In the genomic region with DNA sequence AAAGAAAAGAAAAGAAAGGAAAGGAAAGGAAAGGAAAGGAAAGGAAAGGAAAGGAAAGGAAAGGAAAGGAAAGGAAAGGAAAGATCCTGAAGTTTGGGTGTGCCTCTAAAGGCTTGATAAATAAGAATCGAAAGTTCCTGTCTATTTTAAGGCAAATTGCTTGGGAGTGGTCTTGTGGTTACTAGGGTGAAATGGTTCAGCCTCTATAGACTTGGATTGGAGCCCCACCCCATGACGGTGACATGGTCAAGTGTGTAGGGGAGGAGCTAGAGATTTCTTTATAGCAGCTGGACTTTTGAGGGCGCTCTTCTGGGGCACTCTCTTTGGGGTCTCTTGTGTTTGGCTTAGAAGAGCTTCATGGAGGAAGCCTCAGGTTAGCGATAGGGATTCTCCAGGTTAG, we compare ENCODE assay signal across 22 mouse cellular contexts. TPM values are rescaled to one million over a fixed set of nuclear protein-coding genes. Genes with fewer than 3 reads are reported as not detected.
"Had no signal": no experiment of that assay in that cellular context is flagged by ENCODE, and none has a peak within 500 bp of the region (broad histone marks: within the 10 kb centered on the region; RNA-seq: fewer than 3 reads in every experiment).

No protein-coding gene starts in this region.

- H3K4me3 ChIP-seq: limb, embryonic 12.5 days; limb, embryonic 15.5 days; midbrain, embryonic 12.5 days; midbrain, embryonic 15.5 days; neural tube, embryonic 13.5 days had no signal

- H3K9me3 ChIP-seq: limb, embryonic 15.5 days; midbrain, embryonic 15.5 days; neural tube, embryonic 13.5 days had no signal

- H3K4me1 ChIP-seq: limb, embryonic 12.5 days; midbrain, embryonic 12.5 days had no signal

- ATAC-seq: liver, postnatal 0 days; lung, postnatal 0 days; midbrain, embryonic 15.5 days had no signal

- H3K27ac ChIP-seq: limb, embryonic 12.5 days; limb, embryonic 15.5 days; liver, embryonic 14.5 days; macrophage; midbrain, embryonic 12.5 days; midbrain, embryonic 15.5 days; neural tube, embryonic 13.5 days had no signal

- DNase-seq: kidney, adult 9 months; kidney, postnatal 14 days; kidney, postnatal 4 days; left cerebral cortex, postnatal 4 days; liver, postnatal 0 days; lung, embryonic 14.5 days; right cerebral cortex, adult 18-20 months; right cerebral cortex, postnatal 14 days; right cerebral cortex, postnatal 4 days; thymus, postnatal 25 days had no signal

- H3K36me3 ChIP-seq: limb, embryonic 12.5 days; limb, embryonic 15.5 days; midbrain, embryonic 12.5 days; midbrain, embryonic 15.5 days; neural tube, embryonic 13.5 days had no signal

- H3K27me3 ChIP-seq: limb, embryonic 15.5 days; midbrain, embryonic 15.5 days; neural tube, embryonic 13.5 days had no signal

- H3K9ac ChIP-seq: limb, embryonic 12.5 days; limb, embryonic 15.5 days; liver, embryonic 14.5 days; liver, postnatal 0 days; lung, embryonic 14.5 days; midbrain, embryonic 12.5 days; midbrain, embryonic 15.5 days; neural tube, embryonic 13.5 days had no signal

- H3K4me2 ChIP-seq: limb, embryonic 12.5 days; limb, embryonic 15.5 days; liver, embryonic 11.5 days; lung, embryonic 14.5 days; midbrain, embryonic 12.5 days; midbrain, embryonic 15.5 days; neural tube, embryonic 13.5 days had no signal

RNA-seq across cellular contexts. Expression of gene Sfta2, which starts 7.6 kb away (rescaled TPM):
- polyA plus RNA-seq: limb, embryonic 12.5 days; limb, embryonic 15.5 days; liver, embryonic 14.5 days; liver, postnatal 0 days; macrophage; midbrain, embryonic 12.5 days; midbrain, embryonic 15.5 days; neural tube, embryonic 13.5 days; thymus, postnatal 0 days had no signal

RNA-seq across cellular contexts. Expression of gene 2300002M23Rik, which starts 26.5 kb away (rescaled TPM):
- polyA plus RNA-seq: kidney, embryonic 16.5 days; limb, embryonic 12.5 days; liver, embryonic 11.5 days; liver, embryonic 14.5 days; liver, postnatal 0 days; lung, embryonic 14.5 days; lung, postnatal 0 days; macrophage; midbrain, embryonic 12.5 days; midbrain, embryonic 15.5 days; neural tube, embryonic 13.5 days; stomach, embryonic 14.5 days had no signal

RNA-seq across cellular contexts. Expression of gene Gm9573, which starts 32.7 kb away (rescaled TPM):
- polyA plus RNA-seq: kidney, embryonic 16.5 days; limb, embryonic 12.5 days; liver, embryonic 11.5 days; liver, embryonic 14.5 days; liver, postnatal 0 days; lung, embryonic 14.5 days; lung, postnatal 0 days; macrophage; midbrain, embryonic 12.5 days; midbrain, embryonic 15.5 days; neural tube, embryonic 13.5 days; stomach, embryonic 14.5 days had no signal

RNA-seq across cellular contexts. Expression of gene Cdsn, which starts 41.9 kb away (rescaled TPM):
- polyA plus RNA-seq: limb, embryonic 12.5 days; liver, embryonic 11.5 days; liver, embryonic 14.5 days; liver, postnatal 0 days; macrophage; neural tube, embryonic 13.5 days had no signal

RNA-seq across cellular contexts. Expression of gene Mucl3, which starts 49.7 kb away (rescaled TPM):
- polyA plus RNA-seq: liver, embryonic 14.5 days; liver, postnatal 0 days; macrophage; midbrain, embryonic 12.5 days; midbrain, embryonic 15.5 days had no signal
